Mouse (Mus musculus) embryonic facial prominence, embryonic 15.5 days (tissue): Measurements from ENCODE around the gene Slc4a8. TPM values are rescaled to one million over a fixed set of nuclear protein-coding genes. Genes with fewer than 3 reads are reported as not detected.
"Not testable (repeated sequence)": the region's sequence is repeated elsewhere in the genome, so short reads cannot be mapped to it uniquely, and the experiment has no call there.

Source experiments
- ATAC-seq: fragments of 200-750 bp; cut with Nextera tagmentation; 2 replicates; pipeline ENCODE4 v1.8.0; 2017; ENCODE audit warnings: low read depth, moderate TSS enrichment; ENCODE audit not compliant: insufficient number of reproducible peaks, low FRiP score, low TSS enrichment
- H3K27ac ChIP-seq: fragments of 300-500 bp; sonication (generic); replicated peaks from 2 replicates; pipeline ENCODE4 v1.5.1; 2015; ENCODE audit warnings: mild to moderate bottlenecking, inconsistent platforms
- H3K27me3 ChIP-seq: fragments of 300-500 bp; sonication (generic); 2 replicates; pipeline ENCODE4 v1.6.1; 2015; ENCODE audit warnings: inconsistent platforms
- H3K36me3 ChIP-seq: fragments of 300-500 bp; sonication (generic); 2 replicates; pipeline ENCODE4 v1.6.1; 2015; ENCODE audit warnings: mild to moderate bottlenecking, inconsistent platforms
- H3K4me1 ChIP-seq: fragments of 300-500 bp; sonication (generic); 2 replicates; pipeline ENCODE4 v1.6.1; 2015; ENCODE audit warnings: inconsistent platforms
- H3K4me2 ChIP-seq: fragments of 300-500 bp; sonication (generic); replicated peaks from 2 replicates; pipeline ENCODE4 v1.6.1; 2015; ENCODE audit warnings: mild to moderate bottlenecking, inconsistent platforms
- H3K4me3 ChIP-seq: fragments of 300-500 bp; sonication (generic); replicated peaks from 2 replicates; pipeline ENCODE4 v1.5.1; 2015; ENCODE audit warnings: mild to moderate bottlenecking, inconsistent platforms
- H3K9ac ChIP-seq: fragments of 300-500 bp; sonication (generic); 2 replicates; pipeline ENCODE4 v1.6.1; 2015; ENCODE audit warnings: inconsistent platforms
- H3K9me3 ChIP-seq: fragments of 300-500 bp; sonication (generic); replicated peaks from 2 replicates; pipeline ENCODE4 v1.6.1; 2016; ENCODE audit warnings: inconsistent platforms
- WGBS: fragments of 180-500 bp; shearing (Covaris S2); methylation state at CpG from one replicate; pipeline ENCODE4 v1.1.7; 2015; 5-methylcytosine and 5-hydroxymethylcytosine counted together
- polyA plus RNA-seq: library from polyadenylated mRNA; unstranded; fragments of >200 nt; fragmentation: Nextera tagmentation; extraction: Ambion mirVana; gene quantifications from 2 replicates; pipeline ENCODE4 v1.2.1, GENCODE M21; 2015

Slc4a8 gene
- polyA plus RNA-seq, 1 experiment from 2014 or later: 4.8 TPM

DNA sequence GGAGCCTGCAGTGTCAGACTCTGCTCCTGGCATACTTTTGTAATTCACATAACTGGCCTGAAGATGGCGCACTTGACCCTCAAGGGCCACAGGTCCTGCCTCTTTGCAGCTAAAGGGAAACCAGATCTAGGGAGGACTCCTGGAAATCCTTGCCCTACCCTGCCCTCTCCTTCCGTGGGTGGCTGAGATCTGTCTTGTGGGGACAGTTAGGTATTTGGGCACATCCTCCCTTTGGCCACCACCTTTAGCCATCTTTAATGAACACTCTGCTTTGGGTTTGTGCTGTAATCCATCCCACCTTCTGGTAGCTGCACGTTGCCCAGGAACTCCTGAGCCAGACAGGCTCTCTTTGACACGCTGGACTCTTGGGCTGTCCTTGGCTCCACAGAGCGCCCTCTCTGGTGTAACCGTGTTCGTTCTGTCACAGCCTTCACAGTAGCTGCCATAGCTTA is 4.0 kb upstream of the Slc4a8 start:
- no peaks in the 10 kb centered on the region for H3K36me3 ChIP-seq

DNA sequence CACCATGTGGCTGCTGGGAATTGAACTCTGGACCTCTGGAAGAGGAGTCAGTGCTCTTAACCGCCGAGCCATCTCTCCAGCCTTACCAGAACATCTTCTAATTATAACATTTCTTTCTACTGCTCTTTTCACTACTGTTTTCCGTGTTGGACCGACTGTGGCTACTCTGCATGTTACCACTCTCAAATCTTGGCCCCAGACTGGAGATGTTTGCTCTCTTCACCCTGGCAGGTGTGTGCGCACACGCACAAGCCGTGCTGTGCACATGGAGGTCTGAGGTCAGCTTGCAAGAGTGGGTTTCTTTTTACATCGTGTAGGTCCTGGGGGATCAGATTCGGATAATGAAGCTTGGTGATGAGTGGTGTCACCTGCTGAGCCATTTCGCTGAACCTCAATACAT is 2.3 kb upstream of the Slc4a8 start:
- 81% methylated on average over 10 of the region's 10 CpGs for WGBS
- H3K4me1 ChIP-seq: peaks cover 24% of the 10 kb centered on the region
- no peak overlapping the region for H3K4me3 ChIP-seq
- no peaks in the 10 kb centered on the region for H3K9me3 ChIP-seq
- H3K4me2 ChIP-seq: no peak overlapping the region
- no peak for ATAC-seq
- H3K36me3 ChIP-seq: no peaks in the 10 kb centered on the region
- H3K9ac ChIP-seq: no peak overlapping the region
- H3K27ac ChIP-seq: no peak overlapping the region
- peaks cover 8% of the 10 kb centered on the region for H3K27me3 ChIP-seq

More for the DNA sequence above, 4.0 kb upstream of the Slc4a8 start:
- Histone ChIP-seq H3K4me2 (peak overlapping the region; percentile 27; the same call in 1 of the 2 replicates), H3K27me3 (peaks cover 8% of the 10 kb centered on the region), H3K4me3 (0 out of 2 replicates have a peak overlapping the region, but pooled peaks have one; percentile 3), H3K9ac (no peak overlapping the region), H3K27ac (no peak overlapping the region), H3K4me1 (peaks cover 24% of the 10 kb centered on the region), H3K9me3 (no peaks in the 10 kb centered on the region)
- ATAC-seq: no peak
- WGBS: 2% methylated on average over 7 of the region's 7 CpGs

DNA sequence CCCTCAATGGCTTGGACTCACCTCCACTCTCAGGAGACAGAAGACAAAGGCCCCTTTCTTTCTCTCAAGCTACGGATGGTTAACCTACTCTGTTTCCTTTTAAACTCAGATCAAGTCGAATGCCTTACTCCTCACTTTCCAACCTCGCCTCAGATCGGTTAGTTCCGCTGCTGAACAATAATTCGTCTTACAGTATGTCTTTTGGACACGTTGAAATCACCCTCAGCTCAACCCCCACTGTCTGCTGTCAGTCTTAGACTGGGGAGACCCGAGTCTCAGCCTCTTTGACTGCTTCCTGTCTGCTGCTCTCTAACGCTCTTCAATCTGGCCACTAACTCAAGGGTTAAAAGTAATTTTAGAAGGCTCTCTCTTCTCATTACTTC is 520 bp upstream of the Slc4a8 start:
- no peak for ATAC-seq
- H3K4me3 ChIP-seq: peak overlapping the region; percentile 68
- H3K4me1 ChIP-seq: peaks cover 18% of the 10 kb centered on the region
- H3K27me3 ChIP-seq: peaks cover 8% of the 10 kb centered on the region
- H3K9ac ChIP-seq: no peak overlapping the region
- peak overlapping the region; percentile 98 for H3K4me2 ChIP-seq
- H3K9me3 ChIP-seq: no peaks in the 10 kb centered on the region
- 0 out of 2 replicates have a peak overlapping the region, but pooled peaks have one; percentile 48 for H3K27ac ChIP-seq
- 9% methylated on average over 9 of the region's 9 CpGs for WGBS
- no peaks in the 10 kb centered on the region for H3K36me3 ChIP-seq

- Histone ChIP-seq H3K9me3 (no peaks in the 10 kb centered on the region), H3K36me3 (no peaks in the 10 kb centered on the region), H3K27ac (no peak overlapping the region), H3K4me2 (peak overlapping the region; percentile 98), H3K9ac (no peak overlapping the region), H3K4me3 (0 out of 2 replicates have a peak overlapping the region, but pooled peaks have one; percentile 68), H3K4me1 (peaks cover 18% of the 10 kb centered on the region), H3K27me3 (peaks cover 8% of the 10 kb centered on the region)
- WGBS: 34% methylated on average over 8 of the region's 8 CpGs
- ATAC-seq: no peak
Observed at GRCm38 (mm10) chr15:100762649-100763048, 1.1 kb downstream of the Slc4a8 start.

- Histone ChIP-seq H3K9me3 (no peaks in the 10 kb centered on the region), H3K9ac (no peak overlapping the region), H3K4me1 (peaks cover 18% of the 10 kb centered on the region), H3K27ac (no peak overlapping the region), H3K27me3 (peaks cover 8% of the 10 kb centered on the region), H3K4me2 (no peak overlapping the region), H3K36me3 (no peaks in the 10 kb centered on the region), H3K4me3 (no peak overlapping the region)
- 80% methylated on average over 16 of the region's 16 CpGs for WGBS
- ATAC-seq: no peak
Observed at GRCm38 (mm10) chr15:100764163-100764951, 2.8 kb downstream of the Slc4a8 start.

DNA sequence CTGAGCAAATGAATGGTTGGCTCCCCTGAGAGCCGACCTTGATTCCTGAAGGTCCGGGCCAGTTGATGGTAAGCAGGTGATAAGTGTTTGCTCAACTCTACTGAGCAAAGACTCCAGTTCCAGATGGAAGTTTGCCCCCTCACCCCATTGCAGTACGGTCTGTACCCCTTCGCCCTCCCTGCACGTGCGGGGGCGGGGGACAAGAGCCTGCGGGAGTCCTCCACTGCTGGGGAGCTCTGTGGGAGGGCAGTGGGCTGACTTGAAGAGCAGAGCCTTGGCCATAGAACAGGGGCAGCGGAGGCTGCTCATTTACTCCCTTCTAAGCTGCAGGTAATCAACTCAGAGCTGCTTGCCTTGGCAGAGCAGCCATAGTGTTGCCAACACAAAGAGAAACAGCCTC is 5.3 kb downstream of the Slc4a8 start:
- Histone ChIP-seq H3K27me3 (peaks cover 5% of the 10 kb centered on the region), H3K36me3 (no peaks in the 10 kb centered on the region), H3K27ac (no peak overlapping the region), H3K4me3 (no peak overlapping the region), H3K4me1 (peaks cover 6% of the 10 kb centered on the region), H3K9ac (no peak overlapping the region), H3K9me3 (no peaks in the 10 kb centered on the region), H3K4me2 (no peak overlapping the region)
- no peak for ATAC-seq
- 67% methylated on average over 9 of the region's 9 CpGs for WGBS

DNA sequence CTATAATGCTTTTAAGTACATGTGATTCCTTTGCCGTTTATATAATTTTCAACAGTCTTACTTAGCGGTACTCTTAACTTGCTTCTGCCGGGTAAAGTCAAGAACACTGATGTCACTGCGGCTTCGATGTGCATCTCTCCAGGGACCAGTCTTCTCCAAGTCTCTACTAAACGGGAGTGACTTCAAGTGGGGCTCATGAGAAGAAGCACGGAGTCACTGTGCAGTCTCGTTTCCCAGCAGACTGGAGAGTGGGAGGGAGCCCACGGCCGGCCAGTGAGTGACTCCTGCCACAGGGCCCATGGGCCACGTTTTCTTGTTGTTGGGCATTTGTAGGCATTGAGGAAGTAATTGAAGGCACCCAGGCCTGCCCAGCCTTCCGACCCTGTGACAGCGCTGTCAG is 6.3 kb downstream of the Slc4a8 start:
- H3K9me3 ChIP-seq: no peaks in the 10 kb centered on the region
- no peak overlapping the region for H3K4me3 ChIP-seq
- no peak for ATAC-seq
- H3K4me2 ChIP-seq: no peak overlapping the region
- no peak overlapping the region for H3K9ac ChIP-seq
- no peak overlapping the region for H3K27ac ChIP-seq
- H3K27me3 ChIP-seq: no peaks in the 10 kb centered on the region
- 81% methylated on average over 13 of the region's 13 CpGs for WGBS
- no peaks in the 10 kb centered on the region for H3K4me1 ChIP-seq
- H3K36me3 ChIP-seq: no peaks in the 10 kb centered on the region

DNA sequence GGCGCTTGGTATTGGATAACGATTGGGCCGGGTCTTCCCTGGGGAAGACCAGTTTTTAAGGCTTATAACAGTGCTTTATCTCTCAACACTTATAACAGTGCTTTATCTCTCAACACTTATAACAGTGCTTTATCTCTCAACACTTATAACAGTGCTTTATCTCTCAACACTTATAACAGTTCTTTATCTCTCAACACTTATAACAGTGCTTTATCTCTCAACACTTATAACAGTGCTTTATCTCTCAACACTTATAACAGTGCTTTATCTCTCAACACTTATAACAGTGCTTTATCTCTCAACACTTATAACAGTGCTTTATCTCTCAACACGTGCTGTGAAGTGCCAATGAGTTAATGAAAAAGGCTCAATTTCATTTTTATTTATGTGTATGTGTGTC is 7.5 kb downstream of the Slc4a8 start:
- not testable (repeated sequence) for ATAC-seq, H3K4me1 ChIP-seq
- 85% methylated on average over 4 of the region's 4 CpGs for WGBS

DNA sequence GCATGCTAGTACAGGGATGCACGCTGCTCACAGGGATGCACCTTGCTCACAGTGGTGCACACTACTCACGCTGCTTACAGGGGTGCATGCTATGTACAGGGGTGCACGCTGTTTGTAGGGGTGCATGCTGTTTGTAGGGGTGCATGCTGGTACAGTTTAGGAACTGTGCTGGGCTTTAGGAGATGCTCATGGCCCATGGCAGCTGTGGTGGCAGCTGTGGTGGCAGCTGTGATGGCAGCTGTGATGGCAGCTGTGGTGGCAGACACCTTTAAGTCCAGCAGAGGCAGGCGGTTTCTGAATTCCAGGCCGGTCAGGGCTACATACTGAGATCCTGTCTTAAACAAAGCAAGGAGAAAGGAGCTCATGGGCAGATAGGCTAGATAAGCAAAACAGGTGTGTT is 8.8 kb downstream of the Slc4a8 start:
- H3K4me2 ChIP-seq: no peak overlapping the region
- no peaks in the 10 kb centered on the region for H3K9me3 ChIP-seq
- H3K9ac ChIP-seq: no peak overlapping the region
- no peak overlapping the region for H3K4me3 ChIP-seq
- 91% methylated on average over 5 of the region's 5 CpGs for WGBS
- H3K27ac ChIP-seq: no peak overlapping the region
- H3K4me1 ChIP-seq: peaks cover 3% of the 10 kb centered on the region; the same call in 1 of the 2 replicates
- no peak for ATAC-seq
- no peaks in the 10 kb centered on the region for H3K27me3 ChIP-seq
- H3K36me3 ChIP-seq: no peaks in the 10 kb centered on the region

More for the DNA sequence above, 7.5 kb downstream of the Slc4a8 start:
- not testable (repeated sequence) for H3K4me3 ChIP-seq, H3K9me3 ChIP-seq, H3K27me3 ChIP-seq, H3K9ac ChIP-seq, H3K4me2 ChIP-seq, H3K36me3 ChIP-seq, H3K27ac ChIP-seq

DNA sequence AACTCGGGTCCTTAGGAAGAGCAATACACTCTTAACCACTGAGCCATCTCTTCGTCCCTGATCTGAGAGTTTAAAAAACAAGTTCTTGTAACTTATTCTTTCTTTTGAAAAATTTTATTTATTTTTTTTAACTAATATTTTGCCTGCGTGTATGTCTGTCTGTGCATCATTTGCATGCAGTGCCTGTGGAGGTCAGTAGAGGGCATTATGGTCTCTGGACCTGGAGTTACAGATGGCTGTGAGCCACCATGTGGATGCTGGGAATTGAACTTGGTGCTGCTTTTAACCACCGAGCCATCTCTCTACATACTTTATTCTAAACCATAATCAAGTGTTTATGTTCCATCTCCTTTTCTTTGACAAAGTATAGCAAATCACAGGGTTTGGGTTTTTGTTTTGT is 11.1 kb downstream of the Slc4a8 start:
- no peak for ATAC-seq
- no peak overlapping the region for H3K4me2 ChIP-seq
- H3K4me3 ChIP-seq: no peak overlapping the region
- H3K36me3 ChIP-seq: no peaks in the 10 kb centered on the region
- H3K9ac ChIP-seq: no peak overlapping the region
- H3K27me3 ChIP-seq: no peaks in the 10 kb centered on the region
- H3K9me3 ChIP-seq: no peaks in the 10 kb centered on the region
- H3K4me1 ChIP-seq: peaks cover 6% of the 10 kb centered on the region; the same call in 1 of the 2 replicates
- no peak overlapping the region for H3K27ac ChIP-seq
- WGBS: 91% methylated on average over 4 of the region's 4 CpGs

DNA sequence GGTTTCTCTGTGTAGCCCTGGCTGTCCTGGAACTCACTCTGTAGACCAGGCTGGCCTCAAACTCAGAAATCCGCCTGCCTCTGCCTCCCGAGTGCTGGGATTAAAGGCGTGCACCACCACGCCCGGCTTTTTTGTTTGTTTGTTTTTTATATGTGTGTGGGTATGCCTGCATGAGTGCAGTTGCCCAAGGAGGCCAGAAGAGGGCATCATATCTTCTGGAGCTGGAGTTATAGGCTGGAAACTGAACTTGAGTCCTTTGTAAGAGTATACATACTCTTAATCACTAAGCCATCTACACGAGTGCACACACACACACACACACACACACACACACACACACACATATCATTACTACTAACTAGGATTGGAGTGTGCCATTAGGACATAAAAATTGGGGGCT is 12.3 kb downstream of the Slc4a8 start:
- H3K4me3 ChIP-seq, ATAC-seq, H3K4me2 ChIP-seq, H3K9me3 ChIP-seq, H3K4me1 ChIP-seq, H3K9ac ChIP-seq, H3K27me3 ChIP-seq, H3K36me3 ChIP-seq, H3K27ac ChIP-seq: not testable (repeated sequence)
- WGBS: 95% methylated on average over 6 of the region's 6 CpGs
